Mouse (Mus musculus) MEL (cell line): ENCODE data around the gene Ptprj. TPM values are rescaled to one million over a fixed set of nuclear protein-coding genes. Genes with fewer than 3 reads are reported as not detected.

Source experiments
- DNase-seq: peaks from one replicate; pipeline ENCODE4 v3.0.0; 2011; ENCODE audit warnings: low read depth, low spot score
- H3K27ac ChIP-seq: 2 replicates; pipeline ENCODE4 v1.5.1; 2012; ENCODE audit warnings: low read depth, mild to moderate bottlenecking, control low read depth, low read length, moderate library complexity; ENCODE audit not compliant: control insufficient read depth
- H3K27me3 ChIP-seq, 2 experiments: fragments of 150-350 bp in 1 of 2; sonication (generic) in 1 of 2; 2 replicates each; pipeline ENCODE4 v1.6.1; 2012; ENCODE audit warnings: low read length in 2 of 2, mild to moderate bottlenecking in 2 of 2, improper control_type of control experiment in 1 of 2, moderate library complexity in 1 of 2; ENCODE audit not compliant: insufficient read depth in 2 of 2, control insufficient read depth in 1 of 2
- H3K36me3 ChIP-seq, 2 experiments: 2 replicates each; pipeline ENCODE4 v1.6.1; 2012 to 2014; ENCODE audit warnings: low read length in 2 of 2, improper control_type of control experiment in 1 of 2, inconsistent platforms in 1 of 2, mild to moderate bottlenecking in 1 of 2; ENCODE audit not compliant: insufficient read depth in 2 of 2, control insufficient read depth in 1 of 2
- H3K4me1 ChIP-seq, 2 experiments: fragments of 150-350 bp in 1 of 2; sonication (generic) in 1 of 2; 2 replicates each; pipeline ENCODE4 v1.6.1; 2012; ENCODE audit warnings: low read length in 2 of 2, improper control_type of control experiment in 1 of 2, mild to moderate bottlenecking in 1 of 2; ENCODE audit not compliant: insufficient read depth in 2 of 2, control insufficient read depth in 1 of 2
- H3K4me3 ChIP-seq, 2 experiments: fragments of 150-350 bp in 1 of 2; sonication (generic) in 1 of 2; 2 replicates each; pipeline ENCODE4 v1.5.1; 2012; ENCODE audit warnings: low read depth in 2 of 2, low read length in 2 of 2, mild to moderate bottlenecking in 2 of 2, moderate library complexity in 2 of 2, control low read depth in 1 of 2, improper control_type of control experiment in 1 of 2; ENCODE audit not compliant: control insufficient read depth in 1 of 2, insufficient read depth in 1 of 2
- H3K79me2 ChIP-seq: 2 replicates; pipeline ENCODE4 v1.6.1; 2012; ENCODE audit warnings: mild to moderate bottlenecking, low read length, moderate library complexity; ENCODE audit not compliant: control insufficient read depth, poor library complexity, insufficient read depth
- H3K9ac ChIP-seq: 2 replicates; pipeline ENCODE4 v1.6.1; 2012; ENCODE audit warnings: low read depth, mild to moderate bottlenecking, control low read depth, low read length, moderate library complexity; ENCODE audit not compliant: control insufficient read depth, poor library complexity, severe bottlenecking
- H3K9me3 ChIP-seq: fragments of 150-350 bp; sonication (generic); replicated peaks from 2 replicates; pipeline ENCODE4 v1.6.1; 2012; ENCODE audit warnings: mild to moderate bottlenecking, low read length, improper control_type of control experiment, moderate library complexity; ENCODE audit not compliant: insufficient read depth
- CHD1 ChIP-seq: IDR thresholded peaks from 2 replicates; pipeline ENCODE4 v1.6.1; 2012; ENCODE audit warnings: low read depth, mild to moderate bottlenecking, inconsistent platforms, low read length, improper control_type of control experiment
- CHD2 ChIP-seq: IDR thresholded peaks from 2 replicates; pipeline ENCODE4 v1.6.1; 2011; ENCODE audit warnings: low read length, improper control_type of control experiment
- GABPA ChIP-seq: IDR thresholded peaks from 2 replicates; pipeline ENCODE4 v1.6.1; 2012; ENCODE audit warnings: low read depth, mild to moderate bottlenecking, inconsistent platforms, low read length, improper control_type of control experiment, moderate library complexity
- GATA1 ChIP-seq: IDR thresholded peaks from 2 replicates; pipeline ENCODE4 v1.6.1; 2011; ENCODE audit warnings: low read depth, low read length, improper control_type of control experiment
- HCFC1 ChIP-seq: IDR thresholded peaks from 2 replicates; pipeline ENCODE4 v1.6.1; 2012; ENCODE audit warnings: low read depth, mild to moderate bottlenecking, inconsistent platforms, low read length, improper control_type of control experiment, moderate library complexity
- JUND ChIP-seq: IDR thresholded peaks from 2 replicates; pipeline ENCODE4 v1.6.1; 2011; ENCODE audit warnings: low read depth, mild to moderate bottlenecking, improper control_type of control experiment, low read length
- MAFK ChIP-seq: IDR thresholded peaks from 2 replicates; pipeline ENCODE4 v1.6.1; 2011; ENCODE audit warnings: low read depth, mild to moderate bottlenecking, low read length, improper control_type of control experiment, borderline replicate concordance
- MXI1 ChIP-seq: IDR thresholded peaks from 2 replicates; pipeline ENCODE4 v1.6.1; 2011; ENCODE audit warnings: mild to moderate bottlenecking, low read depth, low read length, improper control_type of control experiment
- MYB ChIP-seq: IDR thresholded peaks from 2 replicates; pipeline ENCODE4 v1.6.1; 2011; ENCODE audit warnings: mild to moderate bottlenecking, low read depth, low read length, improper control_type of control experiment
- NELFE ChIP-seq: IDR thresholded peaks from 2 replicates; pipeline ENCODE4 v1.6.1; 2011; ENCODE audit warnings: low read depth, low read length, improper control_type of control experiment
- NRF1 ChIP-seq: IDR thresholded peaks from 2 replicates; pipeline ENCODE4 v1.6.1; 2014; ENCODE audit warnings: low read depth, mild to moderate bottlenecking, inconsistent platforms, low read length, improper control_type of control experiment, moderate library complexity; ENCODE audit not compliant: poor library complexity, insufficient read depth, severe bottlenecking
- POLR2A ChIP-seq, 2 experiments: IDR thresholded peaks; 2 replicates each; pipeline ENCODE4 v1.6.1; 2011 to 2012; ENCODE audit warnings: low read length in 2 of 2, mild to moderate bottlenecking in 2 of 2, control low read depth in 1 of 2, improper control_type of control experiment in 1 of 2, low read depth in 1 of 2, moderate library complexity in 1 of 2; ENCODE audit not compliant: control insufficient read depth in 1 of 2, insufficient read depth in 1 of 2, poor library complexity in 1 of 2
- POLR2AphosphoS5 ChIP-seq: IDR thresholded peaks from 2 replicates; pipeline ENCODE4 v1.6.1; 2012; ENCODE audit warnings: low read depth, borderline replicate concordance, mild to moderate bottlenecking, inconsistent platforms, low read length, moderate library complexity, mixed read lengths
- RAD21 ChIP-seq: IDR thresholded peaks from 2 replicates; pipeline ENCODE4 v1.6.1; 2011; ENCODE audit warnings: mild to moderate bottlenecking, low read depth, low read length, improper control_type of control experiment
- TCF12 ChIP-seq: IDR thresholded peaks from 2 replicates; pipeline ENCODE4 v1.6.1; 2014; ENCODE audit warnings: low read depth, mild to moderate bottlenecking, inconsistent platforms, low read length, improper control_type of control experiment, moderate library complexity
- UBTF ChIP-seq: IDR thresholded peaks from 2 replicates; pipeline ENCODE4 v1.6.1; 2012; ENCODE audit warnings: low read depth, mild to moderate bottlenecking, inconsistent platforms, low read length, improper control_type of control experiment, moderate library complexity, borderline replicate concordance; ENCODE audit not compliant: insufficient read depth
- USF1 ChIP-seq: IDR thresholded peaks from 2 replicates; pipeline ENCODE4 v1.6.1; 2014; ENCODE audit warnings: low read depth, mild to moderate bottlenecking, inconsistent platforms, low read length, improper control_type of control experiment, moderate library complexity
- ZKSCAN1 ChIP-seq: IDR thresholded peaks from 2 replicates; pipeline ENCODE4 v1.6.1; 2012; ENCODE audit warnings: low read depth, mild to moderate bottlenecking, inconsistent platforms, low read length, improper control_type of control experiment, moderate library complexity
- ZMIZ1 ChIP-seq: IDR thresholded peaks from 2 replicates; pipeline ENCODE4 v1.6.1; 2012; ENCODE audit warnings: low read depth, mild to moderate bottlenecking, inconsistent platforms, low read length, improper control_type of control experiment, moderate library complexity
- ZNF384 ChIP-seq: IDR thresholded peaks from 2 replicates; pipeline ENCODE4 v1.6.1; 2012; ENCODE audit warnings: low read depth, mild to moderate bottlenecking, inconsistent platforms, low read length, improper control_type of control experiment
- polyA plus RNA-seq, 2 experiments: library from polyadenylated mRNA; stranded (reverse) in 1 of 2; unstranded in 1 of 2; fragments of >175 nt in 1 of 2; fragments of >200 nt in 1 of 2; gene quantifications; 2 replicates each; pipeline versions ENCODE4 v1.2.1 to v1.2.4; 2012; ENCODE audit warnings: low replicate concordance in 2 of 2, low read depth in 1 of 2; ENCODE audit not compliant: insufficient read length in 2 of 2, insufficient read depth in 1 of 2, missing spikeins in 1 of 2
- total RNA-seq: library from RNA; depleted of rRNA; stranded (reverse); fragments of 300-350 nt; gene quantifications from 2 replicates; pipeline ENCODE4 v1.2.3, GENCODE M21; 2012

Ptprj gene
- total and polyA plus RNA-seq, 3 experiments: 6.4 to 10.2 TPM; not detected in 1

DNA sequence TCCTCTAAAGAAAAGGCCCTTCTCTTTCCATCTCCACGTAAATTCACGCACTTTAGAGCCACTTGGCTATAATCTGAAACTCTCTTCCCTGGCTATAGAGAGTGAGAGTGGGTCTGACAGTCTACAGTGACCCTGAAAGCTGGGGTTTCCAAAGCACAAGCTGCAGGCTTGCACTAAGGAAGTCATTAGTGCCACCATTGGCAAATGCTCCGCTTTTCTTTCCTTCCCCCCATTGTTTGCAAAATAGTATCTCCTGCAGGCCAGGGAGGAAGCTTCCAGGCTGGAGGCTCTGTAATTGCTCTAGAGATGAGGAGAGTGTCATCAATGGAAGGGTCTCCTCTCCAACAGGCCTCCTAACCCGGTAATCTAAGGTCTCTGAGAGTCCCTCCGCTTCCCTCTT is 65.5 kb downstream of the Ptprj start:
- Histone ChIP-seq H3K4me1 (no peaks in the 10 kb centered on the region), H3K79me2 (no peaks in the 10 kb centered on the region; the same call in 1 of the 2 replicates), H3K27ac (no peak overlapping the region), H3K36me3 (no peaks in the 10 kb centered on the region), H3K9ac (no peak overlapping the region), H3K27me3 (no peaks in the 10 kb centered on the region), H3K4me3 (no peak overlapping the region), H3K9me3 (no peaks in the 10 kb centered on the region)
- no peak for DNase-seq
- no peak for TF ChIP-seq ZMIZ1
- TF ChIP-seq UBTF: no peak
- TF ChIP-seq POLR2AphosphoS5: no peak

DNA sequence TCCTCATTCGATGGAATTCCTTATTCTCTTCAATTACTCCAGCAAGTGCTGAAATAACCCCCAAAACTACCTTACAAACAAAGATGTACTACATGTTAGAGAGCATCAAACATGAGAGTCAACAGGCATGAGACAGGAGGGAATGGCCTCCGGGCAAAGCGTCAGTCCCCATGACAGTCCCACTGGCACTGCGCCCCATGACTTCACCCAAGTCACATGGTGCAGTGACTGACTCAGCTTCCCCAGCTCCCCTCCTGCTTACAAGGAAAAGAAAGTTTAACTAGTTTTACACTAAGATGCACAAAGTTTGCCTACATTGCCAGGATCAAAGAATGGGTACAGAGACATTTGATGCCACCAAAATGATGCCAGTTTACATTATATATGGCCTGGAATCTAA is 71.2 kb downstream of the Ptprj start:
- peaks cover 6% of the 10 kb centered on the region; the same call in 1 of the 2 replicates for H3K79me2 ChIP-seq
- TF ChIP-seq JUND (no peak), MXI1 (no peak), USF1 (peak; percentile 60), UBTF (no peak), ZKSCAN1 (no peak)
- TF ChIP-seq, all 39 proteins: peak for 1
- Histone ChIP-seq H3K27me3 (no peaks in the 10 kb centered on the region), H3K9ac (no peak overlapping the region), H3K36me3 (peaks cover 0 to 4% of the 10 kb centered on the region in 2 experiments; a peak in 2 of 4 replicates), H3K4me1 (peaks cover 2 to 7% of the 10 kb centered on the region in 2 experiments), H3K27ac (no peak overlapping the region), H3K4me3 (no peak overlapping the region), H3K9me3 (no peaks in the 10 kb centered on the region)
- DNase-seq: no peak

DNA sequence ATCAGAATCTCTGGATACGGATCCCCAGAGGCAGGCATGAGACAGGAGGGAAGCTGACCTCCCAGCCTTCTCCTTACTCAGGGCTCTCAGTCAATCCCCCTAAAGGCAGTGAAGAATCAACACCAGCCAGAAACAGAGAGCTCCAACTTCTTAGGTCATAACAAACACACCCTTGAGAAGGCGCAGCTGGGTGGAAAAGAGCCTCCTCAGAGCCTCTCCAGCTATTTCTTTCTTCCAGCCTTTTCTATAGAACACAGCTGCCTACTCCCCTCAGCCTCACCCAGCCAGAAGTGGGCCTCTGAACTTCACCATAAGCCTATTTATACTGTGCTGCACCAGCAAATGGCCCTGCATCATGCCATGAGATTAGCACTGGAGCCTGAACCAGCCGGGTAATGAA is 74.3 kb downstream of the Ptprj start:
- Histone ChIP-seq H3K4me1 (peaks cover 22 to 30% of the 10 kb centered on the region in 2 experiments), H3K79me2 (peaks cover 9% of the 10 kb centered on the region), H3K27ac (no peak overlapping the region), H3K4me3 (no peak overlapping the region), H3K9ac (no peak overlapping the region), H3K27me3 (no peaks in the 10 kb centered on the region), H3K9me3 (no peaks in the 10 kb centered on the region), H3K36me3 (peaks cover 0 to 28% of the 10 kb centered on the region in 2 experiments; a peak in 2 of 4 replicates)
- no peak for DNase-seq
- TF ChIP-seq POLR2AphosphoS5 (no peak), GABPA (no peak), NRF1 (no peak), RAD21 (no peak), CHD2 (no peak), MYB (no peak), MAFK (no peak), TCF12 (no peak), NELFE (no peak), USF1 (no peak), POLR2A (IDR thresholded peaks at IDR 0.05; ENCODE audit: control insufficient read depth in 1 of 2, insufficient read depth in 1 of 2, low read depth in 1 of 2, low read length in 2 of 2, poor library complexity in 1 of 2) (no peak), CHD1 (no peak), ZNF384 (no peak), HCFC1 (no peak), GATA1 (no peak)
